Mouse (Mus musculus) 416B (cell line): Measurements from ENCODE around the gene Cbarp.

Source experiments
- DNase-seq: peaks from one replicate; pipeline ENCODE4 v3.0.0; 2011; ENCODE audit warnings: low read depth

The Cbarp gene

GRCm38 (mm10) chr10:80144864-80145838 is 4.5 kb upstream of the Cbarp start:
- peak; percentile 67 for DNase-seq

GRCm38 (mm10) chr10:80144159-80144558 is 3.5 kb upstream of the Cbarp start:
- no peak for DNase-seq

DNA sequence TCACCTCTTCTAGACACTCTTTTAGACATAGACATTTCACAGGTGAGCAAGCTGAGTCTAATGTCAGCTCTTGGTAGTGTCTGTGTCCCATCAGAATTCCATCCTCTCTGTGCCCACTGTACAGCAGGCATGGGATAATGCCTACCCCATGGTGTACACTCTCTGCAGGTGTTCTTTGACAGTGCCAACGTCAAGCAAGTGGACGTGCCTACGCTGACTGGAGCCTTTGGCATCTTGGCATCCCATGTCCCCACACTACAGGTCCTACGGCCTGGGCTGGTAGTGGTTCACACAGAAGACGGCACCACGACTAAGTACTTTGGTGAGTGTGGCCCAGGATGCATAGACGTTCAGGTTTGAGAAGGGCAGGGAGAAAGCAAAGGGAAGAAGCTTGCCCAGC is 3.0 kb upstream of the Cbarp start:
- DNase-seq, result no peak

DNA sequence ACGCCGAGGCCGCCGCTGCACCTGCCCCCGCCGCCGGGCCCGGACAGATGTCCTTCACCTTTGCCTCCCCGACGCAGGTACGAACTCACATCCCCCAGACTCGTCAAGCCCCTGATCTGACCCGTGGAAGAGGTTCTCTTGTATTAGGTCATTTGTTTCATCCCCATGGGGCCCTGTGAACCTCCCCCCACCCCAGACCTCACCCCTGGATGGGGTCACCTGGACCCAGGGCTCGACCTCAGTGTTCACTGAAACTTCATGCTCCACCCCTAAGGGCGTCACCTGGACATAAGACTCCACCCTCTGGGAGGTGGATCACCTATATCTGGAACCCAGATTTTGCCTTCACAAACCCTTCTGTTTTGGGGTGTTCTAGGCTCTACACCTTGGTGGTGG is 1.9 kb upstream of the Cbarp start:
- DNase-seq, result no peak

- DNase-seq, result peak; percentile 99
Observed at GRCm38 (mm10) chr10:80141786-80142529, 1.3 kb upstream of the Cbarp start.

GRCm38 (mm10) chr10:80141243-80141642 is 608 bp upstream of the Cbarp start:
- peak; percentile 99 for DNase-seq

GRCm38 (mm10) chr10:80139975-80140665 is 515 bp downstream of the Cbarp start:
- DNase-seq, result no peak

DNA sequence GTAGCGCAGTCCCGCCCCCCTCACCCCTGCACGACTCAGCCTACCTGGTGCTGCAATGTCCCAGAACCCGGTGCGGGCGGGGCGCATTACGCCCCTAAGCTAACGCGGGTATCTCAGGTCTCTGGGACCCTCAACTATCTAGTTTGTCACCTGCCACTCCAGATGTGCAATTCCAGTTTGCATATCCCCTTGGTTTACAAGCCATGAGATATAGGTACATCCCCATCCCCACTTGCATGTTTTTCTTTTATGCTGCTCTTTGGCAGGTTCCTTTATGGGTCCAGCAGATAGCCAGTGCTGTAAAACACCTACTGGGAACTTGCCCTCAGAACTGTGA is 1.2 kb downstream of the Cbarp start:
- no peak for DNase-seq

DNA sequence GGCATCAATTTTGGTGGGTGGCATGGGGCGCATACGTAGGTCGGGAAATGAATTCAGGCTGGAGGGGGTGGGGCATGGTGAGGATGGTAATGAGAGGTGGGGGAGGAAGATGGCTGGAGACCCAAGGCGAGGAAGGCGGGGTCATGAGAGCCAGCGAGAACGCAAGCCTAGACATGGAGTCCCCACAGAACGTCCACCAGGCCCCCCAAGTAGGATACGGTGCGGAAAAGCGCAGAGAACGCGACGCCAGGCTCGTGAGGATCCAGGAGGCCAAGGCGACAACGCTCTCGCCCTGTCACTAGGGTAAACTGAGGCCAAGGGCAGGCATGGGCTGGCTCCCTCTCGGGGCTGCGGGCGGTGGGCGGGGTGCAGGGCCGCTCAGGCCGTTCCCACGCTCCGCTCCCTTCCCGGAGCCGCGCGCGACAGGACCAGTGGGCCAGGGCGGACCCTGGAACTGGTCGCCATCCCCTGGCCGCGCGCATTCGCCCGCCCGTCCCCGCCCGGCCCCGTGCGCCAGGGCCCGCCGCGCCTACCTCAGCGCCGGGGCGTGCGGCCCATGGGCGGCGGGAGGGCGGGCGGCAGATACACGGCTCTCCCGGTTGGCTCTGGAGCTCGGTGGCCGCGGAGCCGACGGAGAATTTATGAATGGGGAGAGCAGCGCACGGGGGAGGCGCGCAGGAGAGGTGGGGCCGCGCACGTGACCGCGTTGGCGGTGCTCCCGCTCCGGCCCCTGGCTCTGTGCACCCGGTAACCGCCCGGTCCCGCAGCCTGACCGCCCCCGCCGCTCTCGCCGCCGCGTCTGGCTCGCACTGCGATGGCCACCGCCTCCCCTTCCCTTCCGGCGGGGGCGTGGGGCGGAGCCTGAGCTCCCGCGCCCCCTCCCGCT is 1.8 kb downstream of the Cbarp start, which contains the start of gene Atp5d:
Gene Atp5d, plus strand, starts transcription at position 80 of the 886 bp plus-strand sequence.
- DNase-seq, result peak; percentile 49

DNA sequence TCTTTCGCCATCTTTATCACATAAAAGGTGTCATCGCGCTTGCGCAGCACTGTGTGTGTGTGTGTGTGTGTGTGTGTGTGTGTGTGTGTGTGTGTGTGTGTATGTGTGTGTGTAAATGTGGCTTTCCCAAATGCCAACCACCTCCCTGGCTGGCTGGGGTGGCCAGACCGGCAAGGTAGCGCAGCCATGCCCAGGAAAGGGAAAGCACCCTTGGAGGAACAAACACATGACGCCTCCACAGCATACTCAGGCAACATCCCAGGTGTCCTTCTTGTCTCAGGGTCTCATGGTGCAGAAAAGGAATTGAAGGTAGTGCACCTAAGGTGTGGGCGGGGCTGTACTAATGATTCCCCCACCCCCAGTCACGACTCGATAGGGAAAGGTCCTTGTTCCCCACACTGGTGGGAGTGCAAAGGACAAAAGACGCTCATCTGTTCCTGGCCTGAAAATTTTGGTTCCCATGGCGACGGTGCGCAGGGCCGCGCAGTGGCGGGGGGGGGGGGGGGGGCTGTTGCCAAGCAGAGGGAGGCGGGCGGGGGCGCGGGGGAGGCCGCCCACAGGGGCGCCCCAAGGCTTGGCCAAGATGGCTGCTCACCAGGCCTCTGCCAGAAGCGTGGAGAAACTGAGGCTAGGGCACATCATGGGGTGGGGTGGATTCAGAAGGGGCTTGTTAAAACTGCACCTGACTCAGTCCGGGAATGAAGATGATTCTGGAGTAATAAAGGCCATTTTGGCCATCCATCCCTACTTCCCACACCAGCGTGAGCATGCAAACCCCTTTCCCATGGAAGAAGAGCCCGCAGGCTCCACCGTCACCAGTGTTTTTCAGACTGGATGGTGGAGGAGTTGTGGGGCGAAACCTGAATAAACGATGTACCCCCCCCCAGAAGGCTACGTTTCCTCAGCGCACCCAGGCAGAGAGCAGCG is 2.7 kb downstream of the Cbarp start:
- DNase-seq, result no peak

GRCm38 (mm10) chr10:80136952-80137625 is 3.5 kb downstream of the Cbarp start:
- no peak for DNase-seq

- DNase-seq, result no peak
Observed at GRCm38 (mm10) chr10:80136179-80136951, 4.3 kb downstream of the Cbarp start.

- no peak for DNase-seq
Observed at GRCm38 (mm10) chr10:80135641-80136040, 5.0 kb downstream of the Cbarp start.

DNA sequence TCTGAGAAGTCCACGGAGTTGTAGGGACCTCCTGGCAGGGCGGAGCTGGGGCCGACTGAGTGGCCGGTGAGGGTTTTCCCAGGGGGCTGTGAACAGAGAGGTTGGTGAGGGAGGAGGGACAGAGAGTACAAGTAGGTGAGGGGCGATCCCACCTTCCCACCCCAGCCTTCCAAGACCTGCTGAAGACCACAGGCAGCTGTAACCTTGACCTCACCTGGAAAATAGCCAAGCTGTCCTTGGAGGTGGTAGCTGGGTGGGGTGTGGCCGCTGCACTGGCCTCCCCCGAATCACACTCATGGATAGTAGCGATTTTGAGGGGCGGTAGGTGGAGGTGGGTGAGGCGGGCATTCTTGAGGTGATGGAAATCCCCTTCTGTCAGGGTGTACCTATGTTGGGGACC is 5.5 kb downstream of the Cbarp start:
- DNase-seq, result no peak

- DNase-seq, result no peak
Observed at GRCm38 (mm10) chr10:80134421-80134820, 6.2 kb downstream of the Cbarp start.

DNA sequence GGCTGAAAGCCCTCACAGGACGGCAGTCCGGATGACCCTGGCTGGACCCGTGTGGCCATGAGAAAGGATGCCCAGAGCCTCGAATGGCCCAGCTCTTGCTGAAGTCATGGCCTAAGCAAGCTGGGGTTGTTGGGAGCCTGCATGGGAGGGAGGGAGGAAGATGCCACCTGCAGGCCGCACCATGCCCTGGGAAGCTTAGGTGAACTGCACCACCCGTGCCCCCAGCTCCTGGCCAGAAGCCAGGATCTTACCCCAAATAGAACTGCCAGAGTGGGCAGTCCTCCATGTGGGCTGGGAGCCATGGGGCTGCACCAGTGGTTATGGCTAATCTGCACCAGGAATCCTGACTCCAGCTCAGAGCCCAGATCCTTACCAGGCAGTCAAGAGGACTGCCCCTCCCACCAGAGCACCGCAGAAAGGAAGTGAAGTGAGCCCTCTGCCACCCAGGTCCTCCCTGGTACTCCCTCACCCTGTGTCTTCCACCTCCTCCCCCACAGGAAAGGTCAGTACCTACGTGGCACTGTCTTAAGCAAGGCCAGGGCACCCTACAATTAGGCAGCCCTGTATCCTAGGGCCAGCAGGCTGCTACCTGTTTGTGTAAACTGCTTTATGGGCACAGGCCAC is 7.3 kb downstream of the Cbarp start:
- peak; percentile 45 for DNase-seq

- DNase-seq, result no peak
Observed at GRCm38 (mm10) chr10:80131952-80132350, 8.7 kb downstream of the Cbarp start.

GRCm38 (mm10) chr10:80131316-80131951 is 9.2 kb downstream of the Cbarp start:
- no peak for DNase-seq
